Mouse (Mus musculus) stomach, embryonic 15.5 days (tissue): ENCODE measurements at regions not wholly inside any gene's neighbourhood (a gene's known extent, or its start where the extent isn't known, plus 50 kb on each side); places are given as distances from the start of the nearest gene placed in this dataset.
A peak's percentile ranks its signal among the peaks of the same experiment; 100 is the strongest.

Source experiments
- ATAC-seq: fragments of 200-750 bp; cut with Nextera tagmentation; 2 replicates; pipeline ENCODE4 v1.8.0; 2017; ENCODE audit warnings: low read depth, moderate number of reproducible peaks, moderate TSS enrichment; ENCODE audit not compliant: insufficient read depth, low FRiP score
- H3K27ac ChIP-seq: fragments of 300-500 bp; sonication (generic); 2 replicates; pipeline ENCODE4 v1.5.1; 2015; ENCODE audit warnings: mild to moderate bottlenecking, inconsistent platforms
- H3K27me3 ChIP-seq: fragments of 300-500 bp; sonication (generic); replicated peaks from 2 replicates; pipeline ENCODE4 v1.6.1; 2015; ENCODE audit warnings: inconsistent platforms
- H3K36me3 ChIP-seq: fragments of 300-500 bp; sonication (generic); 2 replicates; pipeline ENCODE4 v1.6.1; 2015; ENCODE audit warnings: inconsistent platforms
- H3K4me1 ChIP-seq: fragments of 300-500 bp; sonication (generic); 2 replicates; pipeline ENCODE4 v1.6.1; 2015; ENCODE audit warnings: inconsistent platforms
- H3K4me2 ChIP-seq: fragments of 300-500 bp; sonication (generic); 2 replicates; pipeline ENCODE4 v1.6.1; 2015; ENCODE audit warnings: mild to moderate bottlenecking, inconsistent platforms
- H3K4me3 ChIP-seq: fragments of 300-500 bp; sonication (generic); replicated peaks from 2 replicates; pipeline ENCODE4 v1.5.1; 2015; ENCODE audit warnings: inconsistent platforms
- H3K9ac ChIP-seq: fragments of 300-500 bp; sonication (generic); 2 replicates; pipeline ENCODE4 v1.6.1; 2015; ENCODE audit warnings: inconsistent platforms
- H3K9me3 ChIP-seq: fragments of 300-500 bp; sonication (generic); 2 replicates; pipeline ENCODE4 v1.6.1; 2016; ENCODE audit warnings: inconsistent platforms
- WGBS: fragments of 180-500 bp; shearing (Covaris S2); methylation state at CpG from one replicate; pipeline ENCODE4 v1.1.7; 2015; 5-methylcytosine and 5-hydroxymethylcytosine counted together

GRCm38 (mm10) chr10:37378002-37378702 is 239.4 kb upstream of the Marcks start:
- H3K4me3 ChIP-seq, result no peak overlapping the region
- no peak overlapping the region for H3K9ac ChIP-seq
- H3K27ac ChIP-seq, result no peak overlapping the region
- H3K4me2 ChIP-seq, result no peak overlapping the region
- H3K27me3 ChIP-seq, result no peaks in the 10 kb centered on the region
- no peaks in the 10 kb centered on the region for H3K4me1 ChIP-seq
- no peaks in the 10 kb centered on the region for H3K36me3 ChIP-seq
- 38% methylated on average over 4 of the region's 4 CpGs for WGBS
- ATAC-seq, result no peak
- no peaks in the 10 kb centered on the region for H3K9me3 ChIP-seq

GRCm38 (mm10) chr10:37377258-37378001 is 238.7 kb upstream of the Marcks start:
- no peaks in the 10 kb centered on the region for H3K9me3 ChIP-seq
- no peaks in the 10 kb centered on the region for H3K27me3 ChIP-seq
- no peak overlapping the region for H3K4me2 ChIP-seq
- no peak overlapping the region for H3K27ac ChIP-seq
- no peak overlapping the region for H3K4me3 ChIP-seq
- no peaks in the 10 kb centered on the region for H3K4me1 ChIP-seq
- ATAC-seq, result no peak
- H3K36me3 ChIP-seq, result no peaks in the 10 kb centered on the region
- no peak overlapping the region for H3K9ac ChIP-seq
- 73% methylated on average over 1 of the region's 1 CpGs for WGBS

GRCm38 (mm10) chr10:37376172-37376571 is 237.5 kb upstream of the Marcks start:
- WGBS, result 48% methylated on average over 1 of the region's 1 CpGs
- Histone ChIP-seq H3K36me3 (no peaks in the 10 kb centered on the region), H3K4me3 (no peak overlapping the region), H3K4me1 (no peaks in the 10 kb centered on the region), H3K4me2 (no peak overlapping the region), H3K9ac (no peak overlapping the region), H3K27ac (no peak overlapping the region), H3K9me3 (no peaks in the 10 kb centered on the region), H3K27me3 (no peaks in the 10 kb centered on the region)
- no peak for ATAC-seq

GRCm38 (mm10) chr10:37375648-37376047 is 236.9 kb upstream of the Marcks start:
- H3K4me1 ChIP-seq, result no peaks in the 10 kb centered on the region
- H3K27me3 ChIP-seq, result no peaks in the 10 kb centered on the region
- H3K9ac ChIP-seq, result no peak overlapping the region
- H3K4me2 ChIP-seq, result no peak overlapping the region
- no peak for ATAC-seq
- H3K36me3 ChIP-seq, result no peaks in the 10 kb centered on the region
- 88% methylated on average over 1 of the region's 1 CpGs for WGBS
- H3K27ac ChIP-seq, result no peak overlapping the region
- no peak overlapping the region for H3K4me3 ChIP-seq
- no peaks in the 10 kb centered on the region for H3K9me3 ChIP-seq

GRCm38 (mm10) chr10:37368997-37369679 is 230.4 kb upstream of the Marcks start:
- Histone ChIP-seq H3K36me3 (no peaks in the 10 kb centered on the region), H3K4me1 (no peaks in the 10 kb centered on the region), H3K9me3 (no peaks in the 10 kb centered on the region), H3K27me3 (no peaks in the 10 kb centered on the region), H3K4me3 (no peak overlapping the region), H3K9ac (no peak overlapping the region), H3K4me2 (no peak overlapping the region), H3K27ac (no peak overlapping the region)
- ATAC-seq, result no peak
- 90% methylated on average over 5 of the region's 5 CpGs for WGBS

- no peaks in the 10 kb centered on the region for H3K4me1 ChIP-seq
- H3K27me3 ChIP-seq, result no peaks in the 10 kb centered on the region
- H3K27ac ChIP-seq, result no peak overlapping the region
- WGBS, result 90% methylated on average over 4 of the region's 4 CpGs
- no peaks in the 10 kb centered on the region for H3K36me3 ChIP-seq
- no peak overlapping the region for H3K4me2 ChIP-seq
- no peak overlapping the region for H3K4me3 ChIP-seq
- no peaks in the 10 kb centered on the region for H3K9me3 ChIP-seq
- no peak for ATAC-seq
- H3K9ac ChIP-seq, result no peak overlapping the region
These were observed 229.1 kb upstream of the Marcks start for GRCm38 (mm10) chr10:37367796-37368195.

GRCm38 (mm10) chr10:37364506-37364905 is 225.8 kb upstream of the Marcks start:
- Histone ChIP-seq H3K9ac (no peak overlapping the region), H3K36me3 (no peaks in the 10 kb centered on the region), H3K27ac (no peak overlapping the region), H3K4me1 (no peaks in the 10 kb centered on the region), H3K4me3 (no peak overlapping the region), H3K27me3 (no peaks in the 10 kb centered on the region), H3K4me2 (no peak overlapping the region), H3K9me3 (no peaks in the 10 kb centered on the region)
- no peak for ATAC-seq
- 48% methylated on average over 4 of the region's 4 CpGs for WGBS

GRCm38 (mm10) chr10:37360985-37361384 is 222.3 kb upstream of the Marcks start:
- Histone ChIP-seq H3K27ac (no peak overlapping the region), H3K9me3 (no peaks in the 10 kb centered on the region), H3K36me3 (no peaks in the 10 kb centered on the region), H3K4me2 (no peak overlapping the region), H3K27me3 (no peaks in the 10 kb centered on the region), H3K4me3 (no peak overlapping the region), H3K4me1 (peaks cover 8% of the 10 kb centered on the region; the same call in 1 of the 2 replicates), H3K9ac (no peak overlapping the region)
- 83% methylated on average over 3 of the region's 3 CpGs for WGBS
- ATAC-seq, result no peak

GRCm38 (mm10) chr10:37358900-37359299 is 220.2 kb upstream of the Marcks start:
- Histone ChIP-seq H3K27me3 (no peaks in the 10 kb centered on the region), H3K27ac (no peak overlapping the region), H3K9me3 (no peaks in the 10 kb centered on the region), H3K4me2 (no peak overlapping the region), H3K36me3 (no peaks in the 10 kb centered on the region), H3K4me3 (no peak overlapping the region), H3K4me1 (peaks cover 8% of the 10 kb centered on the region; the same call in 1 of the 2 replicates), H3K9ac (no peak overlapping the region)
- no peak for ATAC-seq

GRCm38 (mm10) chr10:37358334-37358733 is 219.6 kb upstream of the Marcks start:
- 44% methylated on average over 5 of the region's 5 CpGs for WGBS
- Histone ChIP-seq H3K9me3 (no peaks in the 10 kb centered on the region), H3K27ac (0 out of 2 replicates have a peak overlapping the region, but pooled peaks have one; percentile 31), H3K36me3 (no peaks in the 10 kb centered on the region), H3K27me3 (no peaks in the 10 kb centered on the region), H3K9ac (no peak overlapping the region), H3K4me2 (no peak overlapping the region), H3K4me3 (no peak overlapping the region), H3K4me1 (peaks cover 8% of the 10 kb centered on the region; the same call in 1 of the 2 replicates)
- no peak for ATAC-seq

GRCm38 (mm10) chr10:37357304-37358060 is 218.8 kb upstream of the Marcks start:
- Histone ChIP-seq H3K4me3 (no peak overlapping the region), H3K4me2 (no peak overlapping the region), H3K9me3 (no peaks in the 10 kb centered on the region), H3K9ac (no peak overlapping the region), H3K4me1 (peaks cover 8% of the 10 kb centered on the region; the same call in 1 of the 2 replicates), H3K27ac (peak overlapping the region; percentile 46), H3K27me3 (no peaks in the 10 kb centered on the region), H3K36me3 (no peaks in the 10 kb centered on the region)
- WGBS, result 37% methylated on average over 6 of the region's 6 CpGs
- ATAC-seq, result peak; percentile 43; the same call in 1 of the 2 replicates
